Mouse (Mus musculus) embryonic facial prominence, embryonic 10.5 days (tissue): ENCODE results near the gene Tmem79. TPM values are rescaled to one million over a fixed set of nuclear protein-coding genes. Genes with fewer than 3 reads are reported as not detected.

Source experiments
- DNase-seq: peaks from one replicate; pipeline ENCODE4 v3.0.0-alpha.2; 2017; ENCODE audit warnings: low spot score
- H3K27ac ChIP-seq: fragments of 300-500 bp; sonication (generic); replicated peaks from 2 replicates; pipeline ENCODE4 v1.5.1; 2016; ENCODE audit warnings: mild to moderate bottlenecking
- H3K27me3 ChIP-seq: fragments of 300-500 bp; sonication (generic); replicated peaks from 2 replicates; pipeline ENCODE4 v1.6.1; 2016; ENCODE audit warnings: low read depth, mild to moderate bottlenecking; ENCODE audit not compliant: poor library complexity, severe bottlenecking
- H3K36me3 ChIP-seq: fragments of 300-500 bp; sonication (generic); replicated peaks from 2 replicates; pipeline ENCODE4 v1.6.1; 2016; ENCODE audit warnings: mild to moderate bottlenecking, moderate library complexity
- H3K4me1 ChIP-seq: fragments of 300-500 bp; sonication (generic); 2 replicates; pipeline ENCODE4 v1.6.1; 2016
- H3K4me3 ChIP-seq: fragments of 300-500 bp; sonication (generic); 2 replicates; pipeline ENCODE4 v1.5.1; 2016; ENCODE audit warnings: mild to moderate bottlenecking, moderate library complexity
- H3K9me3 ChIP-seq: fragments of 300-500 bp; sonication (generic); 2 replicates; pipeline ENCODE4 v1.6.1; 2016; ENCODE audit warnings: mild to moderate bottlenecking
- WGBS: fragments of 180-500 bp; shearing (Covaris S2); methylation state at CpG from one replicate; pipeline ENCODE4 v1.1.7; 2016; 5-methylcytosine and 5-hydroxymethylcytosine counted together
- polyA plus RNA-seq: library from polyadenylated mRNA; unstranded; fragments of >200 nt; fragmentation: Nextera tagmentation; extraction: Ambion mirVana; gene quantifications from 2 replicates; pipeline ENCODE4 v1.2.1, GENCODE M21; 2016

The Tmem79 gene
- polyA plus RNA-seq, 1 experiment from 2014 or later: 4.8 TPM

DNA sequence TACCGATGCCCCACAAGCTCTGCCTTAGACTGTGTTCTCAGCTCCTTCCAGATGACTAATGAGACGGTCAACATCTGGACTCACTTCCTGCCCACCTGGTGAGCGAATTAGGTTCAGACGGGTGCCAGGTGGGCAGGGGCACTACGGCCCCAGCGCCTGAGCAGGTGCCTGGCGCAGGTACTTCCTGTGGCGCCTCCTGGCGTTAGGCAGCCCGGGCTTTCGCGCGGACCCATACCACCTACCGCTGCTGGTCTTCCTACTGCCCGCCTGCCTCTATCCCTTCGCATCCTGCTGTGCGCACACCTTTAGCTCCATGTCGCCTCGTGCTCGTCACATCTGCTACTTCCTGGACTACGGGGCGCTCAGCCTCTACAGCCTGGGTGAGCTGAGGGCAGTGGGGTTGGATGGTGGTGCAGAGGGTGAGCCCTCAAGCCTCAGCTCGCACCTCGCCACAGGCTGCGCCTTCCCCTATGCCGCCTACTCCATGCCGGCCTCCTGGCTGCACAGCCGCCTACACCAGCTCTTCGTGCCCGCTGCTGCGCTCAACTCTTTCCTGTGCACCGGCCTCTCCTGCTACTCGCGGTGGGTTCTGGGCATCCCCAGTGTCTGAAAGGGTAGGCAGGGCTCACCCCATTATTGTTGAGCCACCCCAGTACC is 29.9 kb upstream of the Tmem79 start:
- Histone ChIP-seq H3K27ac (no peak overlapping the region), H3K4me3 (no peak overlapping the region), H3K9me3 (peaks cover 12% of the 10 kb centered on the region), H3K36me3 (peaks cover 29% of the 10 kb centered on the region), H3K27me3 (peaks cover 42% of the 10 kb centered on the region), H3K4me1 (peaks cover 39% of the 10 kb centered on the region)
- DNase-seq: no peak
- WGBS: 35% methylated on average over 34 of the region's 34 CpGs

DNA sequence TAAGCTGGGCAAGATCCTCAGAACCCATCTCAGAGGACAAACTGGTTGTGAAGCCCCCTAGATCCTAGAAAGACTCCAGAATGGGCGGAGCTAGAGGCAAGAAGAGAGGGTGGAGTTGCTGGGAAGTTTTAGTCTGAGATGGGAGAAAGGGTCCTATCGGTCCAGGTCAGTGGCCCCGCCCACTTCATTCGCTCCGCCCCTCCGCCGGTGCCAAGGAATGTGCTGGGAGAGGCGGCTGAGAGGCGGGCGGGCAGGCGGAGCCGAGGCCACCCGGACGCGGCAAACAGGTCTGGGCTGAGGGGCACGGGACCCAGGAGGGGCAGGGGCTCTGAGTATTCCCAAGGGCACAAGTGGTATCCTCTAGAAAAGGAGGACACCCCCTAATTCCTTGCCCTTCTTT is 28.4 kb upstream of the Tmem79 start, which contains the start of gene Paqr6:
Gene Paqr6 (plus strand): TSS at position 248 of the 400 bp plus-strand sequence.
- peaks cover 54% of the 10 kb centered on the region for H3K4me1 ChIP-seq
- peak within 1 kb of the TSS; percentile 33 for H3K4me3 ChIP-seq
- 2% methylated on average over 16 of the region's 16 CpGs for WGBS
- peaks cover 42% of the 10 kb centered on the region for H3K27me3 ChIP-seq
- H3K36me3 ChIP-seq: peaks cover 44% of the 10 kb centered on the region
- H3K9me3 ChIP-seq: no peaks in the 10 kb centered on the region
- DNase-seq: peak; percentile 67
- H3K27ac ChIP-seq: no peak within 1 kb of the TSS; the same call in 1 of the 2 replicates

DNA sequence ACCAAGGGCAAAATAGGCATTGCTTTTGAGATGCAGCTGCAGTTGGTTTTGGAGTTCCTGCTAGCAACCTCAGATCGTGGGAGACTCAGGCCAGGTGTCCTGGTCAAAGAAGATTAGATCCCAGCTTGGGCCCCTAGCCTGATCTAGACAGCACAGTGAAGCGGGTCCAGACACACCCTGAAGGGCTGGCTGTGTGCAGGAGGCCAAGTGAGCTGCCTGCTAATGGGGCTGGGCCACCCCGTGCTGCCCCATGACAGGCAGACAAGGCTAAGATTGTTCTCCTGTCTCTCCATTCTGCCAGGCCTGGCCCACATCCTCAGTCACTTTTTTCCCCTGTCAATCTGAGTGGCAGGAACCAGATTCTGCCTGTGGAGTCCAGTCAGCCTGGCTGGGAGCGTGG is 27.8 kb upstream of the Tmem79 start:
- H3K27ac ChIP-seq: no peak overlapping the region
- 57% methylated on average over 4 of the region's 4 CpGs for WGBS

DNA sequence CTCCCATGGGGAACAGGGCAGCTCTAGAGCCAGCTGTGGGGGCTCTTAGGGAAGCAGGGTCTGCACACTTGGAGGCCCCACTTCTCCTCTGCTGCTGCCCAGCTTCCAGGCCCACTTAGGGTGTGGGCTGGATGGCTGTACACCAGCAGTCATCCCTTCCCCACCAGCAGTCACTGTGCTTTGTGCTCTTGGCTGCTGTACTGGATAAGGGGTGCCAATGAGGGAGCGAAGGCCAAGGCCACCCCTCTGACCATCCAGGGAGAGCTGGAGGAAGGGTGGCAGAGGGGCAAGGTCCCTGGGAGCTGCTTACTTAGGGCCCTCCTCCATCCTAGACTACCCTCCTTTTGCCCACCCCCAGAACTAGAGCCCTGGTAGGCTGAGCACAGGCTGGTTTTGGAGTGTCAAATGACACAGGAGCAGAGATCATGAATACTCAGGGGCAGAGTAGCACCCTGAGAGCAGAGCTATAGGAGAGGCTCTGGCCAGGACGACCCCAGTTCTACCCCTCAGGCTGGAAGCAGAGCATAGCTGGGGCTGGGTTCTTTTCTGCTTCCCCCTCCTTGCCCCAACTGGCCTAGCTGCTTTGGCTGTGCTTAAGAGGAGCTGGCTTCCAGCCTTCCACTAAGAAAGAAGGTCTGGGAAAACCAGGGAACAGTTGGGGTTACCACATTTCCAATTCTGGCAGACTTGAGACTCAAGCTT is 25.8 kb upstream of the Tmem79 start:
- Histone ChIP-seq H3K27ac (no peak overlapping the region), H3K36me3 (peaks cover 69% of the 10 kb centered on the region), H3K4me3 (no peak overlapping the region), H3K4me1 (peaks cover 56% of the 10 kb centered on the region), H3K9me3 (no peaks in the 10 kb centered on the region), H3K27me3 (peaks cover 34% of the 10 kb centered on the region)
- DNase-seq: no peak
- WGBS: 86% methylated on average over 2 of the region's 2 CpGs

More for the DNA sequence above, 27.8 kb upstream of the Tmem79 start:
- no peaks in the 10 kb centered on the region for H3K9me3 ChIP-seq
- H3K27me3 ChIP-seq: peaks cover 42% of the 10 kb centered on the region
- H3K36me3 ChIP-seq: peaks cover 50% of the 10 kb centered on the region
- H3K4me1 ChIP-seq: peaks cover 60% of the 10 kb centered on the region
- no peak overlapping the region for H3K4me3 ChIP-seq
- DNase-seq: no peak

DNA sequence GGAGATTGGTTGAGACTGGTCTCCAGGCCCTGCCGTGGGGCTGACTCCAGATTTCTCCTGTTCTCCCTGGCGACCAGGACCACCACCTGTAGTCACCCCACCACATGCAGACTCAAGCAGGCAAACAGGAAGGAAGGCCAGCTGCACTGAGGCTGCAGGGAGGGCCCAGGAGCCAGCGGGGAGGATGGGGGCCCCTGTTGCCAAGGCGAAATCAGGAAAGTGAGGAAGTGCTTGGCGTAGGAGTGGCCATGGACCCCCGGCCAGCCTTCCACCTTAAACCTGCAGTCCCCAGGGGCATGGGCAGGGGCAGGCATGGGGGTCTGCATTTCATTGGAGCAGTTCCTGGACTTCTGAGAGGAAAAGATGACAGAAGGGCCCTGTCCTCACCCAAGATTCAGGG is 25.1 kb upstream of the Tmem79 start:
- Histone ChIP-seq H3K36me3 (peaks cover 76% of the 10 kb centered on the region), H3K27me3 (peaks cover 28% of the 10 kb centered on the region), H3K4me3 (no peak overlapping the region), H3K27ac (0 out of 2 replicates have a peak overlapping the region, but pooled peaks have one; percentile 36), H3K9me3 (no peaks in the 10 kb centered on the region), H3K4me1 (peaks cover 55% of the 10 kb centered on the region)
- no peak for DNase-seq
- WGBS: 75% methylated on average over 6 of the region's 6 CpGs

DNA sequence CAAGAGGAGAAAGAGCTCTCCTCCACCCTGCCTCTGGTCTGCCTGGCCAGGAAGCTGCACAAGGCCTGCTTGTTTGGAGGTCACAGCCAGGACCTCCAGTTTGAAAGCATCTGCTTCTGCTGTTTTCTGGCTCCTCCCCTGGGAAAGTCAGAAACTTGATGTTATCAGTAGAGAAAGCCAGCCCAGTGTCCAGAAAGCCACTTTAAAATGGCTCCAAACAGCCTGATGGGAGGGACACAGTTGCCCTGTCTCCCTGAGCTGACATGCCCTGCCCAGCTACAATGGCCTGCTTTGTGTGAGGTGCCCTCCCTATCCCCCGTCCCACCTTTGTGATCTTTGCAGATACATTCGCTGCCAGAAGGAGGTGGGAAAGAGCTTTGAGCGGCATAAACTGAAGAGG is 24.0 kb upstream of the Tmem79 start:
- H3K36me3 ChIP-seq: peaks cover 87% of the 10 kb centered on the region
- peaks cover 48% of the 10 kb centered on the region for H3K4me1 ChIP-seq
- peaks cover 17% of the 10 kb centered on the region for H3K27me3 ChIP-seq
- no peak overlapping the region; the same call in 1 of the 2 replicates for H3K4me3 ChIP-seq
- H3K27ac ChIP-seq: peak overlapping the region; percentile 36; the same call in 1 of the 2 replicates
- no peaks in the 10 kb centered on the region for H3K9me3 ChIP-seq
- DNase-seq: no peak
- WGBS: 57% methylated on average over 3 of the region's 3 CpGs

DNA sequence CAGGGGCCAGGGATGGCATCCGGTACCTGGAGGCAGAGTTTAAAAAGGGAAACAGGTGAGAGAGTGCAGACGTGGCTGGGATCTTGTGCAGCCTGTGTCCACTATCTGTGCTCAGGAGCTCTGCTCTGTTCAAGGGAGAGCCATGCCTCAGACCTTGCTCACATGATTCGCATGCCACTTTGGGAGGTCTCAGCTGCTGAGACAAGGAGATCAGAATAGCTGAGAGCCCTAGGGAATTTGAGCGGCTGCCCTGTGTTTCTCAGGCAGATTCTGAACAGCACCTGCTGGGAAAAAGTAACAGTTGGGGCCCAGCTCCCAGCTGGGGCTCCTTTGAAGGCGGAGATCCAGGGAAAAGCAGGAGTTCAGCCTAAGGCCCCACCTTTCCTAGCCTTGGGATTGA is 23.6 kb upstream of the Tmem79 start:
- Histone ChIP-seq H3K27me3 (peaks cover 13% of the 10 kb centered on the region), H3K36me3 (peaks cover 91% of the 10 kb centered on the region), H3K9me3 (no peaks in the 10 kb centered on the region), H3K4me1 (peaks cover 44% of the 10 kb centered on the region), H3K27ac (peak overlapping the region; percentile 36; the same call in 1 of the 2 replicates), H3K4me3 (no peak overlapping the region)
- DNase-seq: no peak
- 68% methylated on average over 5 of the region's 5 CpGs for WGBS

DNA sequence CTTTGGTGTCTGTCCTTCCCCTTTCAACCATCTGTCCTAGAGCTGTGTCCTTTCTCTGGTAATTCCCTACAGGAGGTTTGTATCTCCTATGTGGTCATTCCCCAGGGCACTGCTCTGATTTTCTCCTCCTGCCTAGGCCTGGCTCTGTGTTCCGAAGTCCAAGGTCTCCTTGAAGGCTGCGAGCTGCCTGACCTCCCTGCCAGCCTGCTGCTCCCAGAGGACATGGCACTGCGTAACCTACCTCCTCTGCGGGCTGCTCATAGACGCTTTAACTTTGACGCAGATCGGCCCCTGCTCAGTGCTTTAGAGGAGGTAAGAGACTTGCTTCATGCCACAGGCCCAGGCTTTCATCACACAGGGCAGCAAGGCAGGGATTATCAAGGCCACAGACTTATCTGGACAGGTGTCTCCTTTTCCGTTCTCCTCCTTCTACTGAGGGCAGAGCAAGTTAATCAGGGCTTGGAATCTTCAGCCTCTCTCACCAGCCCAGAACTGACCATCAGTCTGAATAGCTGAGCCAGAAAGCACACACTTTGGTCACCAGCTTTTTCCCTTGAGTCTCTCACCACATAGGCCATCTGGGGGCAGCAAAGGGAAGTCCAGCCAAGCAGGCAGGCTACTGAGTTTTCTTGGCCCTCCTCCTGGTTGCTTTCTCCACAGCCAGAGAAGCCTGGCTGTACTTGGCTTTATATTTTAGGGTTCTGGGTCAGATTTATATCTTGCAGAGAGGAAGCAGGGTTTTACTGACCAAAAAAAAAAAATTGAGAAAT is 18.6 kb upstream of the Tmem79 start:
- H3K36me3 ChIP-seq: peaks cover 100% of the 10 kb centered on the region
- 95% methylated on average over 8 of the region's 8 CpGs for WGBS
- H3K4me3 ChIP-seq: no peak overlapping the region
- no peak for DNase-seq
- H3K9me3 ChIP-seq: no peaks in the 10 kb centered on the region
- no peak overlapping the region for H3K27ac ChIP-seq
- peaks cover 10% of the 10 kb centered on the region for H3K4me1 ChIP-seq
- H3K27me3 ChIP-seq: no peaks in the 10 kb centered on the region

DNA sequence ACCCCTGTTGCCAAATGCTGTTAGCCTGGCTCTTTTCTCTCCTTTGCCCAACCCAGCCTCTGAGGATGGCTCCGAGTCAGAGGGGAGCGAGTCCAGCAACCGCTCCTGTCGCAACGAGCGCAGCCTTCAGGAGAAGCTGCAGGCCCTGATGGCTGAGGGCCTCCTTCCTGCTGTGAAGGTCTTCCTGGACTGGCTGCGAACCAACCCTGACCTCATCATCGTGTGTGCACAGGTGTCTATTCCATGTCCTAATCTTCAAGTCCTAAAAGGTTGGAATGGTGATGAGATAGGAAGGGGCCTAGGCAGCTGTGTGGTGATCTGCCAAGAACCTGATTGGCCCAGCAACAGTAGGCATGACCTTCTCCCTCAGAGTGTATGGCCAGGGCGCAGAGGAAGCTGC is 17.0 kb upstream of the Tmem79 start:
- Histone ChIP-seq H3K4me3 (no peak overlapping the region), H3K36me3 (peaks cover 100% of the 10 kb centered on the region)
- WGBS: 92% methylated on average over 9 of the region's 9 CpGs

DNA sequence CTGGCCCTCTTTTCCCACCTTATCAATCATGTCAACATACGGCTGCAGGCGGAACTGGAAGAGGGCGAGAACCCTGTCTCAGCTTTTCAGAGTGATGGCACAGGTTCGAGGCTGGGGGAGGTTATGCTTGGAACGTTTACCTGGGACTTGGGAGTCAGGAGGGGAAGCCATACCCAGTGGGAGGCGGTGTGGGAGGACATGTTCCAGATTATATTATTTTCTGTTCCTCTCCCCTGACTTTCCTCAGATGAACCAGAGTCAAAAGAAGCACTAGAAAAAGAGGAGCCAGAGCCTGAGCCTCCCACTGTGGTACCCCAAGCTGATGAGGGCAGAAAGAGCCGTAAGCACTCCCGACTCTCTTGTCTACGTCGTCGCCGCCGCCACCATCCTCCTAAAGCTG is 14.8 kb upstream of the Tmem79 start:
- Histone ChIP-seq H3K4me3 (no peak overlapping the region), H3K36me3 (peaks cover 100% of the 10 kb centered on the region), H3K27ac (no peak overlapping the region), H3K27me3 (no peaks in the 10 kb centered on the region), H3K4me1 (no peaks in the 10 kb centered on the region), H3K9me3 (no peaks in the 10 kb centered on the region)
- 95% methylated on average over 13 of the region's 13 CpGs for WGBS
- DNase-seq: no peak

More for the DNA sequence above, 17.0 kb upstream of the Tmem79 start:
- no peak overlapping the region for H3K27ac ChIP-seq
- H3K4me1 ChIP-seq: no peaks in the 10 kb centered on the region
- DNase-seq: no peak
- H3K9me3 ChIP-seq: no peaks in the 10 kb centered on the region
- no peaks in the 10 kb centered on the region for H3K27me3 ChIP-seq

DNA sequence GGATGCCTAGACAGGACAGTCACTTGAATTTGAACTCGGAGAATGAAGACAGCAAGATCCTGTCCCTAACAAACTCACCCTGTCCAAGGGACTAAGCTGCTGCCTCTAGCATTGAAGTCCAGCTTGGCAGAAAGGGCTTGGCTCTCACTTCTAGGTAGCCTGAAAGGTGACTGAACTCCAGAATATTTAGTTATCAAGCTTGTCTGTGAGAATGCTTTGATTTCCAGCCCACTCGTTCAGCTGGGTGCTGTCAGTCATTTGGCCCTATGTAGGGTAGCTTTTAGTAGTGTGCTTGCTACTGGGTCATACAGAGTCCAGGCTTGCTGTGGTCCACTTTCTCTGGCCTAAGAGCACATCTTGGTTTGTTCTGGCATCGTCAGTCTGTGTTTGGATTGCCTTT is 3.1 kb upstream of the Tmem79 start:
- WGBS: 88% methylated on average over 3 of the region's 3 CpGs
- Histone ChIP-seq H3K4me1 (peaks cover 29% of the 10 kb centered on the region), H3K4me3 (no peak overlapping the region), H3K9me3 (no peaks in the 10 kb centered on the region), H3K27ac (no peak overlapping the region), H3K36me3 (peaks cover 54% of the 10 kb centered on the region), H3K27me3 (no peaks in the 10 kb centered on the region)
- DNase-seq: no peak

DNA sequence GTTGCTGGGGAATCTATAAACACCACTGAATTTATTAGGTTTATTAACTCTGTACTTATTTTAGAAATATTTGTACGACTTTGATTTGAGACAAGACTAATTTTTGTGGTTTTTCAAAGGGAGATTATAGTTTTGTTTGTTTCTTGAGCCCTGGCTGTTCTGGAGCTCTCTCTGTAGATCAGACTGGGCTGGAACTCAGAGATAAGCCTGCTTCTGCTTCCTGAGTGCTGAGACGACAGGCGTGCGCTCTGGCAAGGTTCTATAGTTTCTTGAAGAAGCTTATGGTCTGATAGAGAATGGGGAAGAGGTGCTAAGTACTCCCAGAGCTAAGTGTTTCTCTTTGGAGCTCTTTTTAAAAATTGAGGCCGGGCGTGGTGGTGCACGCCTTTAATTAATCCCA is 2.4 kb upstream of the Tmem79 start:
- no peak overlapping the region for H3K27ac ChIP-seq
- no peaks in the 10 kb centered on the region for H3K9me3 ChIP-seq
- 93% methylated on average over 7 of the region's 7 CpGs for WGBS
- peaks cover 49% of the 10 kb centered on the region for H3K36me3 ChIP-seq
- H3K27me3 ChIP-seq: no peaks in the 10 kb centered on the region
- H3K4me1 ChIP-seq: peaks cover 36% of the 10 kb centered on the region
- no peak for DNase-seq
- H3K4me3 ChIP-seq: no peak overlapping the region
